Mouse (Mus musculus): ENCODE results near the gene Hbq1b.
A peak's percentile ranks its signal among the peaks of the same experiment; 100 is the strongest.
"Not testable (repeated sequence)": the region's sequence is repeated elsewhere in the genome, so short reads cannot be mapped to it uniquely, and the experiment has no call there.

Hbq1b gene

DNA sequence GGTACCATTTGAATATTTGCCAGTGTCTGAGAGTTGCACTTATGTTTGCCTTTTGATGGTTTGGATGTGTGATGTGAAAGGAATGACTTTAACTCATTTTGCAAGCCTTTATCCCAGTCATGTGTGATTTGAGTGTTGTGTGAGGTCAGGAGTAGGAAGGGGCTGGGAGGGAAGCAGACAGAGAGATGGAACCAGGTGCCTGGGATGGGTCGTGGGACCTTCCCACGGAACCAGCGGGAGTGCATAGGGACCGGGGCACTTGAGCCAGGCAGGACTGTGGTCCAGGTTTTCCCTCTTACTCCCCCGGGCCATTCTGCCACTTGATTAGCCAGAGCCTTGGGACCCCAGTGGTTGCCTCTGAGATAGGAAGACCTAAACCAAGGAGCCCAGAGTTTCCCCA lies 18.8 kb upstream of the Hbq1b start:
- DNase-seq (ENCODE audit: low spot score), result no peak

DNA sequence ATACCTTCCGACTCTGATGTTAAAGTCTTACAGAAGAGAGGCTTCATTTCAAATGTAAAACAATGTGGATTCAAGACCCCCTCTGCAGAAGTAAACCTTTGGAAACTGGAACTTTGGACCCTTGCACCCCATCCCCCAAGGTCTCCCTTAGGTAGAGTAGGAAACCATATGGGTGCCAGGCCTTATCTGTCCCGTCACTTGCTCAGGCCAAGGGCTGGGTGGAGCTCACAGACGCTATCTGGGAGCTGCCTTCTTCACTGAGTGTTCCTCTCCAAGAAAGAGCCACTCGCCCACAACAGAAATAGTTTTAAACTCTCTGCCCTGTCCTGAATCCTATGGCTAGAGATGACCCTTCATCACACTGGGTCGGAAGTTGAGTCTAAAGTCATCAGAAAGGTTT lies 17.8 kb upstream of the Hbq1b start:
- DNase-seq (ENCODE audit: low spot score), result no peak

DNA sequence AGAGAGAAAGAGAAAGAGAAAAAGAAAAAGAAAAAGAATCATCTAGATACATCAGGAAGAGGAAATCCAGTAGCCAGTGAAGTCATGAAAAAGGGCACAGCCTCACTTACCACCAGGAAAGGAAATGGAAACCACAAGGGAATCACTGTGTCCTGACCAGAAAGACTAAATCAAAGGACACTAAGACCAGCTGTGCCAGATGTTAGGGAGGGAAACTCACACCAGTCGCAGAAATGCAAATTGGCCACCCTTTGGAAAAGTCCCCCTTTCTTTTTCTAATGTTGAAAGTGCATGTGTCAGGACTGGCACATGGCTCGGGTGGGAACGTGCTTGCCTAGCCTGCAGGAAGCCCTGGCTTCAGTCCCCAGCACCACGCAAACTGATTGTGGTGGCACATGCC lies 15.6 kb upstream of the Hbq1b start:
- DNase-seq (ENCODE audit: low spot score), result no peak

DNA sequence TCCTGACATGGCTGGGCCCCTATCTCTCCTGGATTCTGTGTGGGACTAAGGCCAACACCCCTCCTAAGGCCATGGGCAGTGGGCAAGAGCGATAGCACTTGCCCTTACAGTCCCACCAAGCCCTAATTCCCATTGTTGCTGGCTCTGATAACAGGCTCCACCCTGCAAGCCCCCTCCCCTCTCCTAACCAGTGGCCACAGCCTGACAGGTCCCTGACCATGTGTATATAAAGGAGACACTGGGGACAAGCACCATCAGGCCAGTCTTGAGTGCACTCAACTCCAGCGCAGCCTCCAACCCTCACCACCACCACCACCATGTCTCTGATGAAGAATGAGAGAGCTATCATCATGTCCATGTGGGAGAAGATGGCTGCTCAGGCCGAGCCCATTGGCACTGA lies 10.4 kb upstream of the Hbq1b start, which contains the start of gene Hba-x:
Gene Hba-x, plus strand, starts transcription at position 54 of the 400 bp plus-strand sequence.
- DNase-seq (ENCODE audit: low spot score), result no peak

DNA sequence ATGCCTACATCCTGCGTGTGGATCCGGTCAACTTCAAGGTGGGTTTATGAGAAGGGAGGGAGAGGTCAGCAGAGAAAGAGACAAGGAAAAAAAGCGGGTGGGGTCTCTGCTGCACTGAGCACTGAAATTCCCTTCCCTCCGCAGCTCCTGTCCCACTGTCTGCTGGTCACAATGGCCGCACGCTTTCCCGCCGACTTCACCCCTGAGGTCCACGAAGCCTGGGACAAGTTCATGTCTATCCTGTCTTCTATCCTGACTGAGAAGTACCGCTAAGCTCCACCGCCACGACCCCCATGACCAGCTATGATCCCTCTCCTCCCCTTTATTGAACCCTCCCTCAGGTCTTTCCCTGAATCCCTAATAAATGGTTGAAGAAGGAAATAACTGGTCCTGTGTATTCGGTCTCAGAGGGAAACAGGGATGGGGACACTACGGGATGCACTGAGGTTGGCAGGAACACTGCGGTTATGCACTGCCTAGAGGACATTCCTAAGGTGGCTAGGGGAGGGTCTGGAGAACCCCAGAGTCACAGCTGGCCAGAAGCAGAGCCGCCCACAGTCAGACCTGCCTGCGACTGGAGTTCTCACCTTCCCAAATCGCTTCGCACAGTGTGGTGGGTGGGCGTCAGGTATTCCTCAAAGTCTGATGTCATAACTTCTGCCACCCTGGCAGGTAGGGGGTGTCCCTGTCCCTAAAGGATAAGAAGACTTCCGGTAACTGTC lies 8.9 kb upstream of the Hbq1b start:
- DNase-seq (ENCODE audit: low spot score), result no peak

DNA sequence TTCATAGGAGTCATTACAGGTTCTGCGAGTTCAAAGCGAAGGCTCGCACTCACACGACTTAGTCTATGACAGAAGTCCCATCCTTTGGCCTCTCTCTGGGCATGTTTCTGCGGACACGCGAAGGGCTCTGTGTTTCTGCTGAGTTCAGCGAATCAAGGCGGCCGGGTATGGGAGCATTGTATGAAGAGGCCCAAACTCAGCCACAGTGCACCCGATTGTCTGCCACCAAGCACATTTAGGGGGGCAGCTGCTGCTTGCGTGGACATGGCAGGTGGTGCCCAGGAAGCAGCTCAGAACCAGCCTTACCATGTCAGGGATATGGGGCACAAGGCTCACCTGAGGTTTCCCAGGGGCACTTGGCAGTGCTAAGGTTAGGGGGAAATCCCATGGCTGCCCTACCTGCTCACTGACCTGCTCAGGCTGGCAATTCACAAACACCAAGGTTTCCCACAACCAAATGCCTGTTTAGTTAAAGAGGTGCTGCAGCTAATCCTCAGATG lies 8.3 kb upstream of the Hbq1b start:
- no peak for DNase-seq (ENCODE audit: low spot score)

DNA sequence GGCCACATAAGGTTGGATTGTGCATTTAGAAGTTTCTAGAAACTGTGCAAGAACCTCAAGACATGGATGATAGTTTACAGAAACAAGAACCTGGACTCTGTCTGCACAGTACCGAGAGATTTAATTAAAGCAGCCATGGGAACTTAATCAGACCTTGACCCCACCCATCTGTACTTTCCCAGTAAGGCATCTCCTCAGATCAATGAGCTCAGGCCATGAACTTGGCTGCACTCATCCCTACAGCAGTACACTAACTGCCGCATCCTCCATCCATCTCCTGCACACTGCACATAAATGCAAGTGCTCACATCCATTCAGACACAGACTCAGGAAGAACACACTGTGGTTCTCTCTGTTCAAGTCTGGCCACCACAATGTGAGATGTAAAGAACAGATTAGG lies 6.1 kb upstream of the Hbq1b start:
- DNase-seq (ENCODE audit: low spot score), result no peak

DNA sequence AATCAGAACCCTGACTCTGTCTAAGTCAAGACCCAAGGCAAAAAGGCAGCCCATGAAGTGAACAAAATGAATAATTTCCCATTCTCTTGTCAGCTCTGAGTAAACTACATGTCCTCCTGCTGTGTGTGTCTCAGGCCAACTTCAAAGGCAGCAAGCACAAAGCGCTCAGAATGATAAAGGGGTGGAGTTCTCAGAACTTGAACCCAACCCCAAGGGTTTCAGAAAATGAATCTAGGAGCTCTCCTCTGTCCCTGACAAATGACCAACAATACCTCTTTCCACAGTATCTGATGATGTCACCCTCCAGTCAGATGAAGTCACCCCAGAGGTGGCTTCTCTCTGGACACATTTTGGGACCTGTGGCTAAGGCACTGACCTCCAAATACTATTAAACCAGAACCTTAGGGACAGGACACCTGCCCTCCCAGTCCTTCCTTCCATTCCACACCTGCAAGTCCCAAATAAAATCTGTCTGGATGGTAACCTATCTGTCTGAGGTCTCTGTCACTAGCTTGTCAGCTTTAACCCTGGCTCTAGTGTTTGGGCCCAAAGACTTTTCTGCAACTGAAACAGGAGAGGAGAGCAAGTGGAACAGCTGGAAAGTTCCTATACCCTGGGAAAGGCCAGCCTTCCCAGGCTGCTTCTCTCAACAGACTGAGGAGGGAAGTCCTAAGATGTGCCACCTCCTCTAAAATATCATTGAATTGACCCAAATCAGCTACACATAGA lies 5.2 kb upstream of the Hbq1b start:
- no peak for DNase-seq (ENCODE audit: low spot score)

DNA sequence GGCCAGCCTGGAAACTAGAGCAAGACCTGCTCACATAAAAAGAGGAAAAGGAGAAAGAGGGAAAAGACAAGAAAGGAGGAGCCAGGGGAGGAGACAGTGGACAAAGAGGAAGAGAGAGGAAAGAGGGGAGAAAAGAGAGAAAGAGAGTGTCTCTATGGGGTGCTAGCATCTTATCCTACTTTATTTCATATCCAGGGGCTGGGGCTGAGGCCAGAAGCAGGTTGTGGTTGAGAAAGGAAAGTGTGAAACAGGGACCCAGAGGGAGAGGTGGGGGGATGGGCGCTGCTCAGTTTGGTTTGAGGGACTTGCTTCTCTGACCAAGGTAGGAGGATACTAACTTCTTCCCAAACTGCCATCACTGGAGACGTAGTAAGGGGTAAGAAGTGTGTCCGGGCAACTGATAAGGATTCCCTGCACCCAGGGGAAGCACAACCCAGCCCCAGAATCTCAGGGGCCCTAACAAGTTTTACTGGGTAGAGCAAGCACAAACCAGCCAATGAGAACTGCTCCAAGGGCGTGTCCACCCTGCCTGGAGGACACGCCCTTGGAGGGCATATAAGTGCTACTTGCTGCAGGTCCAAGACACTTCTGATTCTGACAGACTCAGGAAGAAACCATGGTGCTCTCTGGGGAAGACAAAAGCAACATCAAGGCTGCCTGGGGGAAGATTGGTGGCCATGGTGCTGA lies 3.5 kb upstream of the Hbq1b start, which contains the start of gene Hba-a1:
Gene Hba-a1, plus strand, starts transcription at position 421 of the 687 bp plus-strand sequence.
- DNase-seq (ENCODE audit: low spot score), result not testable (repeated sequence)

DNA sequence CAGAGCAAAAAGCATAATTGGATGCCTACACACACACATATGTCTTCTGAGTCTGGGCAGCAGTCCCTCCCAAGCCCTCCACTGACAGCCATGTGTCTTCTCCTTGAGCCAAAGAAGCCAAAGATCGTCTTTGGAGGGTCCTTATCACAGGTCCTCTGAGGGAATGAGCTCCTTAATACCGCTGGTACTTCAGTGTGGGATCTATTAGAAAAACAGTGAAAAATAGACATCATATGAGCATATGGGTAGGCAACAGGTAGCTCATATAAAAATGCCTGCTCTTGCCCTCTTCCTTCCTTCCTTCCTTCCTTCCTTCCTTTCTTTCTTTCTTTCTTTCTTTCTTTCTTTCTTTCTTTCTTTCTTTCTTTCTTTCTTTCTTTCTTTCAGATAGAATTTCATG lies 2.2 kb upstream of the Hbq1b start:
- DNase-seq (ENCODE audit: low spot score), result not testable (repeated sequence)

DNA sequence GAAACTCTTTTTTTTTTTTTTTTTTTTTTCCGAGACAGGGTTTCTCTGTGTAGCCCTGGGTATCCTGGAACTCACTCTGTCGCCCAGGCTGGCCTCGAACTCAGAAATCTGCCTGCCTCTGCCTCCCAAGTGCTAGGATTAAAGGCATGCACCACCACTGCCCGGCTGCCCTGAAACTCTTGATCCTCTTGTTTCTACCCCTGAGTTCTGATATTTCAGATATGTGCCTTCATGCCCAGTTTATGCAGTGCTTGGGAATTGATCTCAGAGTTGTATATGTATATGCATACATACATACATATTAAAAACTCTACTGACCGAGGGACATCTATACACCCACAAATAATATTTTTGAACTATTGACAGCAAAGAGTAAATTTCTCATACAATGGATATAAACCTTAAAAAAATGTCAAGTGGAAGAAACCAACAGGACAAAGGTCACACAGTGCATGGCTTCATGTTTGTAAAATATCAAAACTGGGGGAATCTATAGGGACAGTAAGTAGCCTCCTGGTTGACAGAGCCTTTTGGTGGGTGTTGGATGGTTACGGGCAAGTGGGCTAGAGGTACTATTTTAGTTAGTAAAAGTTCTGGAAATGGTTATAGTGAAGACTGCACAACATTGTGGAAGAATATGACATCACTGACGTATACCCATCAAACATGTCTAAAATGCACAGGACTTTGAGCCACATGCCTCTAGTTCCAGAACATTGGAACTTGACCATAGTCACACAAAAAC lies 1.6 kb upstream of the Hbq1b start:
- DNase-seq (ENCODE audit: low spot score), result no peak

DNA sequence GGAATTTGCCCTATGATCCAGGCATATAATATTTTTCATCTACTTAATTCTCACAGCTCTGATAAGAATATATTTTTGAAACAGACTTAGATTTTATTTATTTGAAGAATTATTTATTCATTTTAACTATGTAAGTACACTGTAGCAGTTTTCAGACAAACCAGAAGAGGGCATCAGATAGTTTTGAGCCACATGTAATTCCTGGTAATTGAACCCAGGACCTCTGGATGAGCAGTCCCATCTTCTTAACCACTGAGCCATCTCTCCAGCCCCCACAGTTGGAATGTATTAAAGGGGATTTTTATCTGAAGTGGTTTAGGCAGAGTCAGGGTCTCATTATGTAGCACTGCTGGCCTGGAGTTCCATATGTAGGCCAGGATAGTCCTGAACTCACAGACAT lies 878 bp upstream of the Hbq1b start:
- not testable (repeated sequence) for DNase-seq (ENCODE audit: low spot score)

DNA sequence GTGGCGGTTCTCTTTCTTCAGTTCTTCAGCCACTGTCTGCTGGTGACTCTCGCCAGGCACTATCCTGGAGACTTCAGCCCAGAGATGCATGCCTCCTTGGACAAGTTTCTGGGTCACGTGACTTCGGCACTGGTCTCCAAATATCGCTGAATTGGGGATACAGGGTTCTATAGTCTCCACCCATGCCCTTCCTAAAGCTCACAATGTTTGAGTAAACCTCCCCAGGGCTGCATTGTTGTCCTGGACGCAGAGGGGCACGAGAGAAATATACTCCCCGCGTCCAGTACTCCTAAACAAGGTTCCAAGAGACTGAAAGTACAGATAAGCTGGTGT lies 694 bp downstream of the Hbq1b start:
- no peak for DNase-seq (ENCODE audit: low spot score)

DNA sequence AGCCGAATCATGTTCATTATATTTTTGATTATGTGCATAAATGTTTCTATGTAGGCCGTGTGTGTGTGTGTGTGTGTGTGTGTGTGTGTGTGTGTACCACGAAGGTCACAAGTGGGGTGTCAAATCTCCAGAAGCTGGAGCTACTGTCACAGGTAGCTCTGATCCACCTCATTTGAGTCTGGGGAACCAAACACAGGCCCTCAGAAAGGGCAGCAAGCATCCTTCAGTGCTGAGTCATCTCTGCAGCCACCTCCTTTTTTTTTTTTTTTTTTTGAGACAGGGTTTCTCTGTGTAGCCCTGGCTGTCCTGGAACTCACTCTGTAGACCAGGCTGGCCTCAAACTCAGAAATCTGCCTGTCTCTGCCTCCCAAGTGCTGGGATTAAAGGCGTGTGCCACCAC lies 6.1 kb downstream of the Hbq1b start:
- not testable (repeated sequence) for DNase-seq (ENCODE audit: low spot score)

DNA sequence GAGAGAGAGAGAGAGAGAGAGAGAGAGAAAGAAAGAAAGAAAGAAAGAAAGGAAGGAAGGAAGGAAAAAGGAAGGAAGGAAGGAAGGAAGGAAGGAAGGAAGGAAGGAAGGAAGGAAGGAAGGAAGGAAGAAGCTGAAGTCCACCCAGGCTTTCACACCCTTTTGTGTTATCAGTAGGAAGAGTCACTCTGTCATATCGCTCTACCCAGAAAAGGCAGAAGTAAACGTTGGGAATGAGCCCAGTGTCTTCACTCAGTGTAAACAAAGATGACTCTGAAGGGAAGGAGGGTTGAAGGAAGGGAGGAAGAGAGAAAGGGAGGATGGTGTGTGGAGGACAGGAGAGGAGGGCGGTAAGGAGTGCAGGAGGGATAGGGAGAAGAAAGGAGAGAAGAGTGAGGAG lies 6.7 kb downstream of the Hbq1b start:
- not testable (repeated sequence) for DNase-seq (ENCODE audit: low spot score)

DNA sequence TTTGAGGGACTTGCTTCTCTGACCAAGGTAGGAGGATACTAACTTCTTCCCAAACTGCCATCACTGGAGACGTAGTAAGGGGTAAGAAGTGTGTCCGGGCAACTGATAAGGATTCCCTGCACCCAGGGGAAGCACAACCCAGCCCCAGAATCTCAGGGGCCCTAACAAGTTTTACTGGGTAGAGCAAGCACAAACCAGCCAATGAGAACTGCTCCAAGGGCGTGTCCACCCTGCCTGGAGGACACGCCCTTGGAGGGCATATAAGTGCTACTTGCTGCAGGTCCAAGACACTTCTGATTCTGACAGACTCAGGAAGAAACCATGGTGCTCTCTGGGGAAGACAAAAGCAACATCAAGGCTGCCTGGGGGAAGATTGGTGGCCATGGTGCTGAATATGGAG lies 9.4 kb downstream of the Hbq1b start, which contains the start of gene Hba-a2:
Gene Hba-a2, plus strand, starts transcription at position 287 of the 400 bp plus-strand sequence.
- DNase-seq (ENCODE audit: low spot score), result not testable (repeated sequence)

DNA sequence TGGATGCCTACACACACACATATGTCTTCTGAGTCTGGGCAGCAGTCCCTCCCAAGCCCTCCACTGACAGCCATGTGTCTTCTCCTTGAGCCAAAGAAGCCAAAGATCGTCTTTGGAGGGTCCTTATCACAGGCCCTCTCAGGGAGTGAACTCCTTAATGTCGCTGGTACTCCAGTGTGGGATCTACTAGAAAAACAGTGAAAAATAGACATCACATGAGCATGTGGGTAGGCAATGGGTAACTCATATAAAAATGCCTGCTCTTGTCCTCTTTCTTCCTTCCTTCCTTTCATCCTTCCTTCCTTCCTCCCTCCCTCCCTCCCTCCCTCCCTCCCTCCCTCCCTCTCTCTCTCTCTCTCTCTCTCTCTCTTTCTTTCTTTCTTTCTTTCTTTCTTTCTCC lies 10.7 kb downstream of the Hbq1b start:
- DNase-seq (ENCODE audit: low spot score), result not testable (repeated sequence)

DNA sequence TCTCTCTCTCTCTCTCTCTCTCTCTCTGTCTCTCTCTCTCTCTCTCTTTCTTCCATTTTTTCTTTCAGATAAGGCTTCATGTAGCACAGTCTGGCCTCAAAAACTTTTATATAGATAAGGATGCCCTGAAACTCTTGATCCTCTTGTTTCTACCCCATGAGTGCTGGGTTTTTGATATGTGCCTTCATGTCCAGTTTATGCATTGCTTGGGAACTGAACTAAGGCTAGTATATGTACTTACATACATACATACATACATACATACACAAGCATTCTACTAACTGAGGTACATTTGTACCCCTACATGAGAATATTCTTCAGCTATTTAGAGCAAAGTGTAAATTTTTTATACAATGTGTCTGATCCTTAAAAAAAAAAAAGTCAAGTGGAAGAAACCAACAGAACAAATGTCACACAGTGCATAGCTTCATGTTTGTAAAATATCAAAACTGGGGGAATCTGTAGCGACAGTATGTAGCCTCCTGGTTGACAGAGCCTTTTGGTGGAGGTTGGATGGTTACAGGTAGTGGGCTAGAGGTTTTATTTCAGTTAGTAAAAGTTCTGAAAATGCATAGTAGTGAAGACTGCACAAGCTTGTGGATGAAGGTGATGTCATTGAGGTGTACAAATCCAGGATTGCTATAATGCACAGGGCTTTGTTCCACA lies 11.2 kb downstream of the Hbq1b start:
- DNase-seq (ENCODE audit: low spot score), result no peak

DNA sequence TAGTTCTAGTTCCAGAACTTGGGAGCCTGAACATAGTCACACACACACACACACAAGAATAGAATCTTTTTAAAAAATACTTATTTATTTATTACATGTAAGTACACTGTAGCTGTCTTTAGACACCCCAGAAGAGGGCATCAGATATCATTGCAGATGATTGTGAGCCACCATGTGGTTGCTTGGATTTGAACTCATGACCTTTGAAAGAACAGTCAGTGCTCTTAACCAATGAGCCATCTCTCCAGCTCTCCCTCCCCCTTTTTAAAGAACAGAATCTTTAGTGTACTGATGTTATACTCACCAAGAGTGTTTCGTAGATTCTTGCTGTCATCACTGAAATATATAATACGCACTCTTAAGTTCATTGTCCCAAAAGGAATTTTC lies 11.8 kb downstream of the Hbq1b start:
- no peak for DNase-seq (ENCODE audit: low spot score)

DNA sequence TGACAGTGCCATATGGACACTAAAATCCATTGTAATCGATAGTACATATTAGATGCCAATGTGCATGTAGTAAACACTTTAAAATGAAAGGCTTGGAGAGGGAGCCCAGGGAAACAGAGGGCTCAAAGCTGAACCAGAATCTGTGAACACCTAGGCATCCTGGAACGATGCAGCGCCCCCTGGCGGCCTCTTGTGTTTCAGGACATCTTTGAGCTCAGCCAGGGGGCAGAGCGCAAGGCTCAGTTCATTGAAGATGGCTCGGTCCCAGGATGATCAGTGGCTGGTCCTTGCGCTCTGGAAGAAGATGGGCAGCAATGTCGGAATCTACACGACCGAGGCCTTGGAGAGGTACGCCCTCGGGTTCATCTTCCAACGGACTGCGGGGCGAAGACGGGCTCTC lies 13.1 kb downstream of the Hbq1b start, which contains the start of gene Hbq1a:
Gene Hbq1a, plus strand, starts transcription at position 205 of the 400 bp plus-strand sequence.
- DNase-seq (ENCODE audit: low spot score), result peak; percentile 79
